Mouse (Mus musculus) megakaryocyte, adult 5-6 weeks (primary cell): ENCODE results near the gene 9530053A07Rik. TPM values are rescaled to one million over a fixed set of nuclear protein-coding genes. Genes with fewer than 3 reads are reported as not detected.
"Not testable (repeated sequence)": the region's sequence is repeated elsewhere in the genome, so short reads cannot be mapped to it uniquely, and the experiment has no call there.

Experiments used
- ATAC-seq: 2 replicates; pipeline ENCODE4 v1.8.0; 2016; ENCODE audit warnings: mild to moderate bottlenecking, inconsistent platforms; ENCODE audit not compliant: poor library complexity, severe bottlenecking
- total RNA-seq, 2 experiments: library from RNA; stranded (forward) in 1 of 2; stranded (reverse) in 1 of 2; fragments of 153-499, 151-499 nt in 1 of 2; fragments of 221-1000, 200-1000 nt in 1 of 2; gene quantifications; 2 replicates each; pipeline versions ENCODE4 v1.2.3 to v1.2.4; 2015 to 2017

9530053A07Rik gene
- total RNA-seq (2015) (not detected in 2 replicates), total RNA-seq (2017) (0.04 TPM in 1 of 2 replicates, not detected in the other)

DNA sequence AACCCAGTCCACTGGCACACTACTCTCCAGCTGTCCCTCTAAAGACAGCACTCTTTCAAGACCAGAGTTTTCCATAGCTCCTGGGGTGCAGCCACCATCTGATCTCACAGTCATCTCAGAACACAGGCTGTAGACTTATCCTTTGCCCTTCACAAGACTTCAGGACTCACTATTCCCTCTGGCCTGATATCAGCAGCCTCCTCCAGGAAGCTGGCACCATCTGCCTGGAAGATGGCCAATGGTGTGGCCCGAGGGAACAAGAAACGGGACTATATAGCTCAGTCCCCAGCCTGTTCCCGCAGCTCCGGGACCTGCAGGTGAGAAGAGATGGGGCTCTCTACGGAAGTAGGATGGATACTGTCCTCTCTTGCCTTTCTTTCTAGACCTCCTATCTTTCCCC, at the start of gene 9530053A07Rik:
Gene 9530053A07Rik, plus strand, starts transcription at position 301 of the 400 bp plus-strand sequence.
- no peak for ATAC-seq

DNA sequence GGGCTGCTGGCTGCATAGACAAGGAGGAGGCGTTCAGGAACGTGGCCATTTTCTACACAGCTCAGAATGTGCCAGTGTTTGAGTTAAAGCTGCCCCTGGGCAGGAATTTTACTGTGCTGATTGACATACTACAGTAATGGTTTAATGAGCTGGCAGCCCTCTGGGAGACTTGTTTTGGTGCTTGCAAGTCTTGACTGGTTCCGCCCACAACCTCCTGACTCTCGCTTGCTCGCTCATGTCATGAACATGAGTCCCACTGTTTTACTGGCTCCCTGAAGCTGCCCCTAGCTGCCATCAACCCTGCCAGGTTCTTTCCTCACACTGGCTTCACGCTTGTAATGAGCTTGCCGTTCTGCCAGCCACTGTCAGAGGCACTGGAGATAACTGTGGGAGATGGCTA, 45.1 kb upstream of the 9530053A07Rik start:
- no peak for ATAC-seq

GRCm38 (mm10) chr7:28086236-28086635, 43.0 kb upstream of the 9530053A07Rik start:
- no peak for ATAC-seq

DNA sequence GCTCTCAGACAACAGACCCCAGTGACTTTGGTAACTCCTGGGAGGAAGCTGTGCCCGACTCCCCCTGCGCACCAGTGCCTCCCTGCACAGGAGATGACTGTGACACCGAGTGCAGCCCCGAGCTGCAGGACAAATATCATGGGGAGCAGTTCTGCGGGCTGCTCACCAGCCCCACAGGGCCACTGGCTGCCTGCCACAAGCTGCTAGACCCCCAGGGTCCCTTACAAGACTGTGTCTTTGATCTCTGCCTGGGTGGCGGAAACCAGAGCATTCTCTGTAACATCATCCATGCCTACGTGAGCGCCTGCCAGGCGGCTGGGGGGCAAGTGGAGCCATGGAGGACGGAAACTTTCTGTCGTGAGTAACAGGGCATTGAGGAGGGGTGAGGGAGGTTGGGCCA, 35.7 kb upstream of the 9530053A07Rik start:
- no peak for ATAC-seq

DNA sequence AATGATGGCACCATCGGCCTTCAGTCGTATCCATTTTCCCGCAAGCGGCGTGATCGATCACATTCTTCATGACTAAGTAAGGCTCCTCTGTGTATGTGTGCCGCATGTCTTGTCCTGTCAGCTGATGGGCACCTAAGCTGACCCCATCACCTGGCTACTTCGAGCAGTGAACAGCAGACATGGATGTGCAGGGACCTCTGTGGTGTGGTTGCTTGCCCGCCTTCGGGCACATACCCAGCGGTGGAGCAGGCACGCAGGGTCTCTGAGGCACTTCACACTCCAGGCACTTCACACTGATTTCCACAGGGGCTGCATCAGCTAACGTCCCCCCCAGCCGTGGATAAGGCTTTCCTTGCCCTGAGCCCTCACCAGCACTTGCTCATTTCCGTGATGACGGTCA, 30.2 kb upstream of the 9530053A07Rik start:
- no peak for ATAC-seq

DNA sequence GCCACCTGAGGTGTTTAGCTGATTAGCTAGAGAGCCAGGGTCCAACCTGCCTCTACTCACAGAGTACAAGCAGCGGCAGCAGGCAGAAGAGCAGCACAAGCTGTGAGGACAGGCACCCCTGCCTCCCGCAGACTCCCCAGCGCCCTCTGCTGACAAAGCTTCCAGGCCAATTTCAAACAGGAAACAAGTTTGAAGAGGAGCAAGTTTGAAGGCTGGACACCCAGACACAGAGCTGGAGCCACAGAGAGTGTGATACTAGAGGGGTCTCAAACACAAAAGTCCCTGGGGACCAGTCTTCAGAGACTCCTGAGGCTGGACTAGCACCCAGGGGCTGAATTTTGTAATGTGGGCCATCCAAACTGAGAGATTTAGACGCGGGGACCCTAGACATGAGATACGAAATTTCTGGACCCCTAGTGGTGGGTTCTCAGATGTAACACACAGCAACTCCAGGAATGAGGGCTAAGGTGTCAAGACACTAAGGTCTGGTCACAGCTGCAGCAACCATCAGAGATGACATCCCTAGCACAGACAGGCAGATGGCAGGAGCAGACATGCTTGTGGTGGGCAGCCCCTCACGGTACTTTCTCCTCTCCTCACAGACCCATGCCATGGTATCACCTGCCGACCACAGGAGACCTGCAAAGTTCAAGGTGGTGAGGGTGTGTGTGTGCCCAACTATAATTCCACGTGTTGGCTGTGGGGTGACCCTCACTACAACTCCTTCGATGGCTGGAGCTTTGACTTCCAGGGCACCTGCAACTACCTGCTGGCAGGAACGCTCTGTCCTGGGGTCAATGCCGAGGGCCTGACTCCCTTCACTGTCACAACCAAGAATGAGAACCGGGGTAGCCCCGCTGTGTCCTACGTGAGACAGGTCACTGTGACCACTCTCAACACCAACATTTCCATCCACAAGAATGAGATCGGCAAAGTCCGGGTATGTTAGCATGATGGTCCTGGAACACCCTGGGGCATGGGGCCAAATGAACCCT, 28.4 kb upstream of the 9530053A07Rik start:
- no peak for ATAC-seq

- ATAC-seq: not testable (repeated sequence)
These were observed 26.3 kb upstream of the 9530053A07Rik start for GRCm38 (mm10) chr7:28102936-28103335.

- ATAC-seq: no peak
These were observed 24.6 kb upstream of the 9530053A07Rik start for GRCm38 (mm10) chr7:28104670-28105069.

DNA sequence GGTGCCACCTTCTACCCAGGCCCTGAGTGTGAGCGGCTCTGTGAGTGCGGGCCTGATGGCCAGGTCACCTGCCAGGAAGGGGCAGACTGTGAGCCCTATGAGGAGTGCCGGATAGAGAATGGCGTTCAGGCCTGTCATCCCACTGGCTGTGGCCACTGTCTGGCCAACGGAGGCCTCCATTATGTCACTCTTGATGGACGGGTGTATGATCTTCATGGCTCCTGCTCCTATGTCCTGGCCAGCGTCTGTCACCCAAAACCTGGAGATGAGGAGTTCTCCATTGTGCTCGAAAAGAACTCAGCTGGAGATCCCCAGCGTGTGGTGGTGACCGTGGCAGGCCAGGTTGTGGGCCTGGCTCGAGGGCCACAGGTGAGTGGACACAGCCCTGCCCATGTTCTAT, 23.0 kb upstream of the 9530053A07Rik start:
- no peak for ATAC-seq

DNA sequence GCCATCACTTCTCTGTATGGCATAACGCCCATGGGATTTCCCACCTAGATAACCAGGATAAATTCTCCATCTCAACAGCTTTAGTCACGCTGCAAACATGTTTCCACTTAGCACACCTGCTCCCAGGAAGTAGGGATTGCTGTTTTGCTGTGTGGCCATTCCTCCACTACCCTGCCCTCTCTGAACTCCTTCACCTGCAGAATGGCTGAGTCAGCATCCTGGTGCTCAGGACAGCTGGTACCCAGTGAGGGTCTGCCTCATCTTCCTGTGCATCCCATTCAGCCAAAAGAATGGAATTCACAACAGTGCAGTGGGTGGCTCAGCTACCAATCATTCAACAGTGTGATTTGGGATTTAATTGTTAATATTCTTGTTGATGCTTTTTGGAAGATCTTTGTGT, 14.6 kb upstream of the 9530053A07Rik start:
- ATAC-seq: no peak

- no peak for ATAC-seq
These were observed 8.3 kb downstream of the 9530053A07Rik start for GRCm38 (mm10) chr7:28137613-28138012.

DNA sequence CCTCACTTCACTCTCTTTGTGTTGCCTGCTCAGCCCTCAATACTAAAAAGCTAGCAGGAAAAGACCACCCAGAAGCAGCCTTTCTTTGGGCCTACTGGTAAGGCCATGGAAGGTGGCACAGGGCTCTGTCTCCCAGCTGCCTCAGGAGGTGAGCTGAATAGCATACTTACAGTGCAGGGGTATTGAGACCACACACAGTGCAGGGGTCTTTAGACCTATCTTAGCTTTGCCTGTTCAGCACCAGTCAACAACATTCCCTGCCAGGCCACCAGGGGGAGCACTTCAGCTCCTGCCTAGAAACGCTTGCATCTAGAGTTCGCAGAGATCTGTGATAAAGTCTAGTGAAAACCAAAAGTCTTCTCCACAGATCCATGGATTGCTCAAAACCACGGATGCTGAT, 19.0 kb downstream of the 9530053A07Rik start:
- peak; percentile 59 for ATAC-seq

- no peak for ATAC-seq
These were observed 20.6 kb downstream of the 9530053A07Rik start for GRCm38 (mm10) chr7:28149841-28150240.

- ATAC-seq: peak; percentile 60
These were observed 22.4 kb downstream of the 9530053A07Rik start for GRCm38 (mm10) chr7:28151584-28152221.

DNA sequence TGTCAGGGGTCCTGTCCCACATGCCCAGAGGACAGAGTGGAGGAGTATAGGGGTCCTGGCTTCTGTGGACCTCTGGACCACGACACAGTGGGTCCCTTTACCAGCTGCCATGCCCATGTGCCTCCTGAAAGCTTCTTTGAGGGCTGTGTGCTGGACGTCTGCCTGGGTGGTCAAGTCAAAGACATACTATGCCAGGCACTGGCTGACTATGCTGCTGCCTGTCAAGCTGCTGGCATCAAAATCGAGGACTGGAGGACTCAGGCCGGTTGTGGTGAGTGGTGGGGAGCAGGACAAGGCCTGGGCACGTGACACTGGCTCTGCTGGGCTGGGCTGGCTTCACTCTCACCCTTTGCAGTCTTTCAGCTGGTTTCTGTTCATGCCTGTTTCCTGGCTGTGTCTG, 24.3 kb downstream of the 9530053A07Rik start:
- not testable (repeated sequence) for ATAC-seq

DNA sequence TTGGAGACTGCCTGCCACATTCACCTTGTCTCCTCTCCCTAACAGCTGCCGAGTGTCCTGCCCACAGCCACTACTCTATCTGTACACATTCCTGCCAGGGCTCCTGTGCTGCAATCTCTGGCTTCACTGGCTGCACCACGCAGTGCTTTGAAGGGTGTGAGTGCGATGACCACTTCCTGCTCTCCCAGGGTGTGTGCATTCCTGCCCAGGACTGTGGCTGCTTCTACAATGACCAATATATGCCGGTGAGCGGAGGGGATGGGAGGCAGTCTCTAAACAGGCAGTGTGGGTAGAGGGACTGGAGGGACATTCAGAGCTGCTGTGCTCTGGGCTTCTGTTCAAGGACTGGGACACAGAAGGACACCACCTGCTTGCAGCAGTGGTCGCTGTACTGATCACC, 30.0 kb downstream of the 9530053A07Rik start:
- ATAC-seq: no peak

- no peak for ATAC-seq
These were observed 30.6 kb downstream of the 9530053A07Rik start for GRCm38 (mm10) chr7:28159893-28160292.

DNA sequence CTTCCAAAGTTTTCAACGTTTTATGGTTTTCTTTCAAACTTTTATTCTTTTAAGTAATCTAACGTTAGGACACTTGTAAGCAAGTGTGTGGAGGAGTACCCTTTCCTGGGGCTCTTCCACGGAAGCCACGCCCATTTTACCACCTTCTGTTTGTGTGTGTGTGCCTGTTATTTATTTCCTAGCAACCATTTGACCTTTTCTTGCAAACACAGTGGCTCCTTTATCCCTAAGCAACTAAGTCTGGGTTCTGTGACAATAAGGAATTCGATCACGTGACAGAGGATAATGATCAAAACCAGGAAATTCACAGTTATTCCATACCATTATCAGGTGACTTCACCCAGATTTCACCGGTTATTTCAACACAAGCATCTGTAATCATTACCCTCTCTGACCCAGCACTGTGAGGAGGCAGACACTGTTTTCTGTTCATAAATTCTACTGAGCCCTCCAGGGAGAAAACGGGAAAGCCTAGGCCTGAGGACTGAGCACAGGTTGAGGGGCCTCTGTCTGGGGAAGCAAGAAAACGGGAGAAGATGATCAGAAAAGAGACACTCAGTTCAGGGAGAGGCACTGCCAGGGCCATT, 32.0 kb downstream of the 9530053A07Rik start:
- ATAC-seq: no peak

GRCm38 (mm10) chr7:28165406-28165805, 36.1 kb downstream of the 9530053A07Rik start:
- no peak for ATAC-seq

GRCm38 (mm10) chr7:28168320-28169115, 39.3 kb downstream of the 9530053A07Rik start:
- peak; percentile 73 for ATAC-seq
